Mouse (Mus musculus): Measurements from ENCODE around the gene Adgrb2. TPM values are rescaled to one million over a fixed set of nuclear protein-coding genes. Genes with fewer than 3 reads are reported as not detected.

Gene Adgrb2
- polyA plus RNA-seq, 1 experiment: 6.7 TPM

DNA sequence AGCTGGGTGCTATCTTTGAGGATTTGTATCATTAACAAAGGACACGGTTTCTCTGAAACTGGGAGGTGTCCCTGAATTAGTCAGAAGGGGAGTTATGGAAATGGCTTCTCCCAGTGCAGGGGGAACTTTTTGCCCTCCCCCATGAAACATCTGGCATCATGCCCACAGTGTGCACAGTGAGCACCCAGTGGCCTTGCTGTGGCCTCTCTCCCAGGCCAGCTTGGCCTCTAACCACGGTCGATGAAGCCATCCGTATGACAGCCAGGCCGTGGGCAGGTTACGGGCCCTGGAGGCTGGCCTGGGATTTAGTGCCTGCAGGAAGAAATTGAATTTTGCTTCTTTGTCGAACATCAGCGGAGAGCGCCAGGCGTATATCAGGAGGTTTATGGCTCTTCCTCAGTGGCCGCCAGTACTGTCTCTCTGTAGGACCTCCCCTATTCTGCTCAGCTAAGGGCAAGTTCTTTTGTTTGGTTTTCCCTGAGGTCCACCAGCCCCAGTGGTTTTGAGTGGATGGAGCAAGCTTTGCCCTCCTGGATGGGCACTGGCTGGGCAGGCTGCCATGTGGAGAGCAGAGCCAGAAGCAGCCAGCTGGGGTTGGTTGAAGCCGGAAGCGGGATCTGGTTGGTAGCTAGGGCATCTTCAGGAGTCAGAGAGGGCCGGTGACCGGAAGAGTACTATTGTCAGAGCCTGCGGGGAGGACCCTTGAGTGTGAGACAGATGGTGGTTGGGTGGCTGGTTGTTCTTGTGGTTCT is 9.4 kb downstream of the Adgrb2 start:
- Histone ChIP-seq H3K27ac (ENCODE audit: control insufficient read depth, insufficient read depth, low read length) (no peak overlapping the region), H3K4me3 (ENCODE audit: control insufficient read depth, insufficient read depth, low read length) (no peak overlapping the region), H3K4me1 (replicated peaks; ENCODE audit: control insufficient read depth, insufficient read depth, low read length) (no peaks in the 10 kb centered on the region), H3K36me3 (ENCODE audit: control insufficient read depth, insufficient read depth, low read length) (no peaks in the 10 kb centered on the region), H3K27me3 (ENCODE audit: control insufficient read depth, insufficient read depth, low read length) (peaks cover 2% of the 10 kb centered on the region; the same call in 1 of the 2 replicates)
- TF ChIP-seq POLR2A (IDR thresholded peaks at IDR 0.05; ENCODE audit: control insufficient read depth, extremely low read depth, insufficient read depth, low read length, poor library complexity) (no peak), CTCF (IDR thresholded peaks at IDR 0.05; ENCODE audit: borderline replicate concordance, control insufficient read depth, extremely low read depth, insufficient read depth, low read length, poor library complexity) (no peak)
- DNase-seq: no peak
- 96% methylated on average over 16 of the region's 16 CpGs for WGBS

DNA sequence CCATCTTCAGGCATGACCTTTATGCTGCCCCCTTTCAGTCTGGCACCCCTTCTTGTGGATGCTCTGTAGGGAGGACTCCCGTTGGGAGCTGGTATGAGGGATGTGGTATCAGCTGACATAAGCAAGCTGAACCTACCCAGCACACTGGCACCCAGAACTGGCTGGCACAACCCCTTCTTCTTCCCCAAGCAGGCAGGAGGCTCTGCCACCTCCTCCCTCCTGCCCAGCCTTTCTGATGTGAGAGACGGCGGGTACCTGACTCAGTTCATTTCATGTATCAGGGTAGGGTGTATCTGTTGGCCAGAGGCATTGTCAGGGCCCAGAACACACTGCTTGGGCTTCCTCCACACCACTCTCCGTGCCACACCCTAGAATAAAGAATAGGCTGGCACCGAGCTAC is 10.1 kb downstream of the Adgrb2 start:
- no peak for DNase-seq

GRCm38 (mm10) chr4:129995255-129995654 is 10.6 kb downstream of the Adgrb2 start:
- Histone ChIP-seq H3K4me1 (replicated peaks; ENCODE audit: control insufficient read depth, insufficient read depth, low read length) (no peaks in the 10 kb centered on the region), H3K36me3 (ENCODE audit: control insufficient read depth, insufficient read depth, low read length) (no peaks in the 10 kb centered on the region), H3K27me3 (ENCODE audit: control insufficient read depth, insufficient read depth, low read length) (peaks cover 2% of the 10 kb centered on the region; the same call in 1 of the 2 replicates), H3K27ac (ENCODE audit: control insufficient read depth, insufficient read depth, low read length) (no peak overlapping the region), H3K4me3 (ENCODE audit: control insufficient read depth, insufficient read depth, low read length) (no peak overlapping the region)
- 65% methylated on average over 8 of the region's 8 CpGs for WGBS
- TF ChIP-seq POLR2A (IDR thresholded peaks at IDR 0.05; ENCODE audit: control insufficient read depth, extremely low read depth, insufficient read depth, low read length, poor library complexity) (no peak), CTCF (IDR thresholded peaks at IDR 0.05; ENCODE audit: borderline replicate concordance, control insufficient read depth, extremely low read depth, insufficient read depth, low read length, poor library complexity) (no peak)
- DNase-seq: no peak

More for the DNA sequence above, 10.1 kb downstream of the Adgrb2 start:
- Histone ChIP-seq H3K4me1 (replicated peaks; ENCODE audit: control insufficient read depth, insufficient read depth, low read length) (no peaks in the 10 kb centered on the region), H3K36me3 (ENCODE audit: control insufficient read depth, insufficient read depth, low read length) (no peaks in the 10 kb centered on the region), H3K27me3 (ENCODE audit: control insufficient read depth, insufficient read depth, low read length) (peaks cover 2% of the 10 kb centered on the region; the same call in 1 of the 2 replicates), H3K4me3 (ENCODE audit: control insufficient read depth, insufficient read depth, low read length) (no peak overlapping the region), H3K27ac (ENCODE audit: control insufficient read depth, insufficient read depth, low read length) (no peak overlapping the region)
- no peak for TF ChIP-seq CTCF (IDR thresholded peaks at IDR 0.05; ENCODE audit: borderline replicate concordance, control insufficient read depth, extremely low read depth, insufficient read depth, low read length, poor library complexity)
- TF ChIP-seq POLR2A (IDR thresholded peaks at IDR 0.05; ENCODE audit: control insufficient read depth, extremely low read depth, insufficient read depth, low read length, poor library complexity): no peak
- WGBS: 81% methylated on average over 5 of the region's 5 CpGs

DNA sequence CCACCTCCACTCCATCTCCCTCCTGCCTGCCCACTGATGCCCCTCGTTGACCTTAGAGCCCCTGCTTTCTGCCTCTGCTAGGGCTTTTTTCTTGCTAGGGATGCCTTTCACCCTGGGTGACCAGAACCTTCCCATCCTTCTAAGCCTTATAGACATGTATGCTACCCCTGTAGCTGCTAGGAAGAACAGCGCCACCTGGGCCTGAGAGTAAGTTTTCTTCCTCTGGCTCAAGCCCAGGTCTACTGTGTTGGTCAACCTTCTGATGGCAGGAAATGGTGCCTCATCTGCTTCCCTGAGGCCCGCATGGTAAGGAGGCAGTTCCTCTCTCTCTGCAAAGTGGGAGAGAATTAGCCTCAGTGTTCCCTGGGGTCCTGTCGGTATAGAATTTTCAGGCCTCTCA is 11.3 kb downstream of the Adgrb2 start:
- no peaks in the 10 kb centered on the region for H3K4me1 ChIP-seq (replicated peaks; ENCODE audit: control insufficient read depth, insufficient read depth, low read length)
- no peak overlapping the region for H3K4me3 ChIP-seq (ENCODE audit: control insufficient read depth, insufficient read depth, low read length)
- no peak for DNase-seq
- H3K27ac ChIP-seq (ENCODE audit: control insufficient read depth, insufficient read depth, low read length): no peak overlapping the region
- H3K36me3 ChIP-seq (ENCODE audit: control insufficient read depth, insufficient read depth, low read length): no peaks in the 10 kb centered on the region
- H3K27me3 ChIP-seq (ENCODE audit: control insufficient read depth, insufficient read depth, low read length): peaks cover 2% of the 10 kb centered on the region; the same call in 1 of the 2 replicates
- TF ChIP-seq POLR2A (IDR thresholded peaks at IDR 0.05; ENCODE audit: control insufficient read depth, extremely low read depth, insufficient read depth, low read length, poor library complexity) (no peak), CTCF (IDR thresholded peaks at IDR 0.05; ENCODE audit: borderline replicate concordance, control insufficient read depth, extremely low read depth, insufficient read depth, low read length, poor library complexity) (no peak)
- 73% methylated on average over 4 of the region's 4 CpGs for WGBS

- H3K4me1 ChIP-seq (replicated peaks; ENCODE audit: control insufficient read depth, insufficient read depth, low read length): 0 out of 2 replicates have a peak, but pooled peaks cover 2% of the 10 kb centered on the region
- 70% methylated on average over 11 of the region's 11 CpGs for whole genome bisulfite sequencing
- no peak overlapping the region for H3K27ac ChIP-seq (ENCODE audit: control insufficient read depth, insufficient read depth, low read length)
- H3K27me3 ChIP-seq (ENCODE audit: control insufficient read depth, insufficient read depth, low read length): peaks cover 2% of the 10 kb centered on the region; the same call in 1 of the 2 replicates
- H3K36me3 ChIP-seq (ENCODE audit: control insufficient read depth, insufficient read depth, low read length): no peaks in the 10 kb centered on the region
- H3K4me3 ChIP-seq (ENCODE audit: control insufficient read depth, insufficient read depth, low read length): no peak overlapping the region
- no peak for DNase-seq
- no peak for TF ChIP-seq POLR2A (IDR thresholded peaks at IDR 0.05; ENCODE audit: control insufficient read depth, extremely low read depth, insufficient read depth, low read length, poor library complexity)
- TF ChIP-seq CTCF (IDR thresholded peaks at IDR 0.05; ENCODE audit: borderline replicate concordance, control insufficient read depth, extremely low read depth, insufficient read depth, low read length, poor library complexity): no peak
Measured at GRCm38 (mm10) chr4:129998124-129998523, 13.5 kb downstream of the Adgrb2 start.

- 23% methylated on average over 5 of the region's 5 CpGs for WGBS
Measured at GRCm38 (mm10) chr4:130001710-130002109, 17.0 kb downstream of the Adgrb2 start.

More at GRCm38 (mm10) chr4:130001710-130002109, 17.0 kb downstream of the Adgrb2 start:
- DNase-seq: no peak
- Histone ChIP-seq H3K4me1 (replicated peaks; ENCODE audit: control insufficient read depth, insufficient read depth, low read length) (peaks cover 6% of the 10 kb centered on the region), H3K27ac (ENCODE audit: control insufficient read depth, insufficient read depth, low read length) (no peak overlapping the region), H3K36me3 (ENCODE audit: control insufficient read depth, insufficient read depth, low read length) (no peaks in the 10 kb centered on the region), H3K27me3 (ENCODE audit: control insufficient read depth, insufficient read depth, low read length) (peaks cover 2% of the 10 kb centered on the region; the same call in 1 of the 2 replicates), H3K4me3 (ENCODE audit: control insufficient read depth, insufficient read depth, low read length) (no peak overlapping the region)
- TF ChIP-seq CTCF (IDR thresholded peaks at IDR 0.05; ENCODE audit: borderline replicate concordance, control insufficient read depth, extremely low read depth, insufficient read depth, low read length, poor library complexity) (no peak), POLR2A (IDR thresholded peaks at IDR 0.05; ENCODE audit: control insufficient read depth, extremely low read depth, insufficient read depth, low read length, poor library complexity) (no peak)
